ENCODE assay signal across 20 mouse cellular contexts in the genomic region with DNA sequence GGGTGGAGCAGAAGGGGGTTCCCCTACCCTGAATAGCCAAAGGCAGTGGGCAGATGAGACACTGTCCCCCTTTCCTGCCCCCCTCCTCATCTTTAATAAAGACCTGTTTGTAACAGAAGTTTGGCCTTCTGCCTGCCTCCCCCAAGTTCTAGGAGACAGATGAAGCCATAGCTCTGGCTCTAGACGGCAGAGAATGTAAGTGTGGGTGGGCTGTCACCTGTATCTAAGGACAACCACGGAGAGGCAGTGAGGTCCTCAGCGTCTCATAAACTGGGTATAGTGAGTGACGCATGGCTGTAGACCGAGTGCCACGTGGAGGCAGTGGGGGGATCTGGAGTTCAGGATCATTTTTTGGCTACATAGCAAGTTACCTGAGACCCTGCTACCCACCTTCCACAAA. TPM values are rescaled to one million over a fixed set of nuclear protein-coding genes. Genes with fewer than 3 reads are reported as not detected.
"Had no signal": no experiment of that assay in that cellular context is flagged by ENCODE, and none has a peak within 500 bp of the region (broad histone marks: within the 10 kb centered on the region; RNA-seq: fewer than 3 reads in every experiment).

No protein-coding gene starts in this region.

- H3K9me3 ChIP-seq: limb, embryonic 12.5 days; limb, embryonic 15.5 days; neural tube, embryonic 12.5 days; neural tube, embryonic 15.5 days; stomach, embryonic 15.5 days had no signal

- H3K27ac ChIP-seq: kidney, postnatal 0 days; limb, embryonic 12.5 days; limb, embryonic 15.5 days; liver, embryonic 14.5 days; macrophage; neural tube, embryonic 12.5 days; neural tube, embryonic 15.5 days; stomach, embryonic 15.5 days had no signal

- ATAC-seq: inflammation-experienced regulatory T-cells, adult 6 months; intestine, embryonic 16.5 days; liver, postnatal 0 days; lung, postnatal 0 days had no signal

- H3K4me2 ChIP-seq: limb, embryonic 12.5 days; limb, embryonic 15.5 days; liver, embryonic 11.5 days; lung, embryonic 14.5 days; neural tube, embryonic 12.5 days; neural tube, embryonic 15.5 days; stomach, embryonic 15.5 days had no signal

- H3K4me3 ChIP-seq: limb, embryonic 12.5 days; limb, embryonic 15.5 days; neural tube, embryonic 12.5 days; neural tube, embryonic 15.5 days; stomach, embryonic 15.5 days had no signal

- H3K36me3 ChIP-seq: limb, embryonic 12.5 days; limb, embryonic 15.5 days; stomach, embryonic 15.5 days had no signal

- DNase-seq: kidney, adult 18-20 months; kidney, adult 9 months; kidney, postnatal 25 days; liver, postnatal 0 days; lung, embryonic 14.5 days; midbrain, embryonic 14.5 days; spleen, adult 18-20 months; thymus, postnatal 25 days had no signal

- H3K9ac ChIP-seq: limb, embryonic 12.5 days; limb, embryonic 15.5 days; liver, embryonic 14.5 days; liver, postnatal 0 days; lung, embryonic 14.5 days; neural tube, embryonic 12.5 days; neural tube, embryonic 15.5 days; stomach, embryonic 15.5 days had no signal

RNA-seq across cellular contexts. Expression of a gene that starts 21.5 kb away (rescaled TPM):
- polyA plus RNA-seq: inflammation-experienced regulatory T-cells, adult 6 months had no signal
